Mouse (Mus musculus) thymus, postnatal 0 days (tissue): ENCODE measurements around the gene Otub1. TPM values are rescaled to one million over a fixed set of nuclear protein-coding genes. Genes with fewer than 3 reads are reported as not detected.

ENCODE experiments used
- DNase-seq: peaks from one replicate; pipeline ENCODE4 v3.0.0-alpha.2; 2015; ENCODE audit warnings: low spot score
- polyA plus RNA-seq: library from polyadenylated mRNA; unstranded; fragments of >200 nt; fragmentation: Nextera tagmentation; extraction: Ambion mirVana; gene quantifications from 2 replicates; pipeline ENCODE4 v1.2.1, GENCODE M21; 2015

The Otub1 gene
- polyA plus RNA-seq, 1 experiment from 2014 or later, result 166 TPM

GRCm38 (mm10) chr19:7148541-7149085 lies 57.5 kb downstream of the Otub1 start:
- DNase-seq, result no peak

Other genes with a start within 250 kb of the Otub1 start
- 421 and 425 TPM in 2 replicates for gene Ppp1r14b, start 231.3 kb downstream of the Otub1 start, polyA plus RNA-seq
- 6.2 and 7.3 TPM in 2 replicates for gene Plcb3, start 229.8 kb downstream of the Otub1 start, polyA plus RNA-seq
- 90.6 and 99.5 TPM in 2 replicates for gene Fkbp2, start 225.8 kb downstream of the Otub1 start, polyA plus RNA-seq
- 23.9 and 24.8 TPM in 2 replicates for gene Vegfb, start 218.7 kb downstream of the Otub1 start, polyA plus RNA-seq
- 17.9 and 21.3 TPM in 2 replicates for gene Dnajc4, start 213.7 kb downstream of the Otub1 start, polyA plus RNA-seq
- 32.4 and 34.6 TPM in 2 replicates for gene Nudt22, start 210.2 kb downstream of the Otub1 start, polyA plus RNA-seq
- gene Trpt1, start 210.2 kb downstream of the Otub1 start, polyA plus RNA-seq, result 5.2 and 5.8 TPM in 2 replicates
- gene Fermt3, start 186.8 kb downstream of the Otub1 start, polyA plus RNA-seq, result 217 and 226 TPM in 2 replicates
- 149 and 196 TPM in 2 replicates for gene Stip1, start 166.3 kb downstream of the Otub1 start, polyA plus RNA-seq
- 15.3 and 16.6 TPM in 2 replicates for gene Macrod1, start 149.5 kb downstream of the Otub1 start, polyA plus RNA-seq
- 1.3 and 1.5 TPM in 2 replicates for gene Flrt1, start 100.6 kb downstream of the Otub1 start, polyA plus RNA-seq
- 1,177 and 1,274 TPM in 2 replicates for gene Cox8a, start 11.3 kb upstream of the Otub1 start, polyA plus RNA-seq
- gene Naa40, start 34.9 kb upstream of the Otub1 start, polyA plus RNA-seq, result 63.9 TPM in 2 replicates
- gene Rcor2, start 61.0 kb upstream of the Otub1 start, polyA plus RNA-seq, result 7.3 and 8.1 TPM in 2 replicates
- gene Mark2, start 135.5 kb upstream of the Otub1 start, polyA plus RNA-seq, result 48.1 and 65.1 TPM in 2 replicates
- 28.6 and 35.2 TPM in 2 replicates for gene Spindoc, start 176.7 kb upstream of the Otub1 start, polyA plus RNA-seq
- gene 2700081O15Rik, start 211.3 kb upstream of the Otub1 start, polyA plus RNA-seq, result 5.8 and 7.1 TPM in 2 replicates